Mouse (Mus musculus) CD4-positive naive resting alpha-beta T cell, adult 76 days (primary cell): Measurements from ENCODE around the gene Vmn1r185. TPM values are rescaled to one million over a fixed set of nuclear protein-coding genes. Genes with fewer than 3 reads are reported as not detected.

Source experiments
- total RNA-seq: library from RNA; stranded (reverse); gene quantifications from one replicate; pipeline ENCODE4 v1.2.4, GENCODE M21; 2023

Gene Vmn1r185
- not detected for total RNA-seq

GRCm38 (mm10) chr7:26618364-26618763 is at the start of gene Vmn1r185:
Gene Vmn1r185 (minus strand): TSS chr7:26618464.

Other genes with a start within 250 kb of the Vmn1r185 start
- not detected for gene Nlrp9c, start 214.8 kb downstream of the Vmn1r185 start, total RNA-seq
- not detected for gene Nlrp4a, start 183.4 kb downstream of the Vmn1r185 start, total RNA-seq
- not detected for gene Nlrp9a, start 83.4 kb downstream of the Vmn1r185 start, total RNA-seq
- not detected for gene Cyp2b23, start 68.0 kb upstream of the Vmn1r185 start, total RNA-seq
- gene Cyp2b19, start 138.7 kb upstream of the Vmn1r185 start, total RNA-seq = not detected
- not detected for gene Cyp2g1, start 190.4 kb upstream of the Vmn1r185 start, total RNA-seq
- gene Cyp2a5, start 216.8 kb upstream of the Vmn1r185 start, total RNA-seq = not detected